Mouse (Mus musculus) CH12.LX (cell line): ENCODE measurements at regions not wholly inside any gene's neighbourhood (a gene's known extent, or its start where the extent isn't known, plus 50 kb on each side); places are given as distances from the start of the nearest gene placed in this dataset.

ENCODE experiments used
- CHD2 ChIP-seq: IDR thresholded peaks from 2 replicates; pipeline ENCODE4 v1.6.1; 2011; ENCODE audit warnings: low read length, improper control_type of control experiment
- CTCF ChIP-seq, 2 experiments: IDR thresholded peaks in 1 of 2; conservative IDR thresholded peaks in 1 of 2; 2 replicates each; pipeline ENCODE4 v1.5.1; 2011 to 2012; ENCODE audit warnings: low read depth in 2 of 2, low read length in 2 of 2, improper control_type of control experiment in 1 of 2, inconsistent platforms in 1 of 2, mild to moderate bottlenecking in 1 of 2, moderate library complexity in 1 of 2
- IRF4 ChIP-seq: IDR thresholded peaks from 2 replicates; pipeline ENCODE4 v1.6.1; 2014; ENCODE audit warnings: low read depth, mild to moderate bottlenecking, inconsistent platforms, low read length, improper control_type of control experiment
- NELFE ChIP-seq: IDR thresholded peaks from 2 replicates; pipeline ENCODE4 v1.6.1; 2011; ENCODE audit warnings: low read depth, low read length, improper control_type of control experiment
- TBP ChIP-seq: conservative IDR thresholded peaks from 2 replicates; pipeline ENCODE4 v1.6.1; 2011; ENCODE audit warnings: low read depth, low read length, improper control_type of control experiment
- USF1 ChIP-seq: IDR thresholded peaks from 2 replicates; pipeline ENCODE4 v1.6.1; 2014; ENCODE audit warnings: low read depth, mild to moderate bottlenecking, inconsistent platforms, low read length, improper control_type of control experiment

DNA sequence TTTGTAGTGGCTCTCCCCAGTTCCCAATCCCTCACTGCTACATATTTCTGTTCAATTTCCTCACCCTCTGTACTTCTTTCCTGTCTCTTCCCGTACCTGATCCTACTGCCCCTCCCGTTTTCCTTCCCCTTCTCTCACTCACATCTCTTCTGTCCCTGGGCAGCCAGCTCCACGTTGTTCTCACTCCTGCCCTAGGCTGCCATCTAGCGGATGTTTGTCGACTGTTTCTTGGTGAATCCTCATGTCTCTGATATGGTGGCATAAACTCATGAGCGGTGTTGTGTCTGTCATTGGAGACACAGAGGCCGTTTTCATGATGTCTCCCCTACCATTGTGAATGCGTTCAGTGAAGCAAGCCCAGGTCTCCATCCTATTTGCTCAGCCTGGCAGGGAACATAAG is 97.9 kb downstream of the Ddx11 start:
- TF ChIP-seq IRF4: no peak
- TF ChIP-seq CHD2: no peak
- no peak for TF ChIP-seq USF1
- no peak; the same call in 1 of the 2 replicates for TF ChIP-seq NELFE
- peak; percentile 36 to 88; a peak in 3 of 4 replicates for TF ChIP-seq CTCF (conservative IDR thresholded peaks at IDR 0.05 in 1 of 2, IDR thresholded peaks at IDR 0.05 in 1 of 2; ENCODE audit: low read depth in 2 of 2, low read length in 2 of 2)
- no peak for TF ChIP-seq TBP
